Mouse (Mus musculus) thymus, adult 2 months (tissue): ENCODE data around the gene Olfr1513.

Experiments
- CTCF ChIP-seq: fragments of 200-500 bp; IDR thresholded peaks from 2 replicates; pipeline ENCODE4 v1.5.1; 2012; ENCODE audit warnings: mild to moderate bottlenecking, control low read depth, low read length, moderate library complexity, borderline replicate concordance; ENCODE audit not compliant: control insufficient read depth, poor library complexity, insufficient read depth; ENCODE audit errors: extremely low read depth
- POLR2A ChIP-seq: fragments of 200-500 bp; IDR thresholded peaks from 2 replicates; pipeline ENCODE4 v1.6.1; 2012; ENCODE audit warnings: mild to moderate bottlenecking, low read length, control low read depth, moderate library complexity; ENCODE audit not compliant: control insufficient read depth, poor library complexity, insufficient read depth; ENCODE audit errors: extremely low read depth

DNA sequence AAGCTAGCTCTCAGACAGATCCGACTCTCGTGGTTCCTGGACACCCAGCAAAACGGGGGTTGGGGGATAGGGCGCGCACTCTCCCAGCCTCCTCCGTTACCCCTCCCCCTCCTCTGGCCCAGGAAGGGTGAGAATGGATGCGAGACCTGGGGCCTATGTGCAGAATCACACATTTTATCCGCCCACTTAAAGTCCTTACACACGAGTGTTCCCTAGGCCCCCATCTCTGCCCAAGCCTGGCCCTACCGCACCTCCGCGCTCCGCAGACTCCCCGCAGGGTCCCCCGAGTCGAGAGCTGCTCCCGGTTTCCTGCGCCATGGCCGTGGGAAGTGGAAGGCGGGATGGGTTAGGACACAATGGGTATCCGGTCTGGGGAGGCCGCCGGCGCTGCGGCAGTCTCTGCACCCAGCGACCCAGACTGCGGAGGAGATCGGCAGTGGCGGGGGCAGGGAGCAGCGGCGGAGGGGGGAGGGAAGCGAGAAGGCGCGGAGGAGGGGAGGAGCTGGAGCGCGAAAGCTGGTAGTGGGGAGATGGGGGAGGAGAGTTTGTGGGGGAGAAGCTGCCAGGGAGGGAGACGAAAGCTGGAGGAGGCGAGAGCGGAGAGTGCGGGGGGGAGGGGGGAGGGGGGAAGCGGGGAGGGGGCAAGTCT, 40.3 kb downstream of the Olfr1513 start:
- 0 out of 2 replicates have a peak, but pooled peaks have one; percentile 21 for TF ChIP-seq CTCF
- peak; percentile 69 for TF ChIP-seq POLR2A
